ENCODE assay signal across 31 mouse cellular contexts in the genomic region with DNA sequence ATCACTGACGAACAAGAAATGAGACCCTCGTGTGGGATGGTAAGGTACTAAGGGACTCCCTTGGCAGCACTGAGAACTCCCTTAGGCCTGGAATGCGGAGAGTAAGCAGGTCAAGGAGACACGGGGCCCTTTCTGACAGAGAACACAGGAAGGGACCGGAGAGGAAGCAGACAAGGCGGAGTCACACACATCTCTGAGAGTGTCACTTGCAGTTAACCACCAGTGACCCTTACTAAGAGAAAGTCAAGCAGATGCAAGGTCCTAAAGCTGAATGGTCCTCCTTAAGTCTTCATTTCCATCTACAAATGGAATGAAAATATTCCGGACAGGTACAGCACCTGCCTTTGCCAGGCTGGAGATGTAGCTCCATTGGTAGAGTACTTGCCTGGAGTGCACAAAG. TPM values are rescaled to one million over a fixed set of nuclear protein-coding genes. Genes with fewer than 3 reads are reported as not detected.
"Had no signal": no experiment of that assay in that cellular context is flagged by ENCODE, and none has a peak within 500 bp of the region (broad histone marks: within the 10 kb centered on the region; RNA-seq: fewer than 3 reads in every experiment).

No protein-coding gene starts in this region.

- DNase-seq: left cerebral cortex, postnatal 4 days; liver; liver, embryonic 13.5 days; liver, postnatal 0 days; lung, adult 18-20 months; lung, adult 2 months; lung, embryonic 14.5 days; lung, postnatal 10 days; lung, postnatal 14 days; lung, postnatal 36 days; lung, postnatal 4 days; midbrain, embryonic 14.5 days had no signal

- H3K4me1 ChIP-seq: liver, embryonic 12.5 days; liver, embryonic 13.5 days; liver, embryonic 15.5 days; megakaryocyte, embryonic 14.5 days; midbrain, embryonic 10.5 days; midbrain, embryonic 15.5 days had no signal

- H3K36me3 ChIP-seq: limb, embryonic 10.5 days; limb, embryonic 12.5 days; limb, embryonic 13.5 days; limb, embryonic 15.5 days; liver, embryonic 12.5 days; liver, embryonic 13.5 days; liver, embryonic 15.5 days; lung, embryonic 15.5 days; midbrain, embryonic 10.5 days; midbrain, embryonic 12.5 days; midbrain, embryonic 13.5 days; midbrain, embryonic 15.5 days; neural tube, embryonic 12.5 days had no signal

- H3K27ac ChIP-seq: left cerebral cortex, adult 2 months; limb, embryonic 10.5 days; limb, embryonic 12.5 days; limb, embryonic 13.5 days; limb, embryonic 15.5 days; liver, embryonic 12.5 days; liver, embryonic 13.5 days; liver, embryonic 14.5 days; liver, embryonic 15.5 days; lung, embryonic 15.5 days; macrophage; midbrain, embryonic 10.5 days; midbrain, embryonic 12.5 days; midbrain, embryonic 13.5 days; midbrain, embryonic 15.5 days; neural tube, embryonic 12.5 days had no signal

- H3K9ac ChIP-seq: limb, embryonic 12.5 days; limb, embryonic 13.5 days; limb, embryonic 15.5 days; liver, embryonic 12.5 days; liver, embryonic 13.5 days; liver, embryonic 14.5 days; liver, embryonic 15.5 days; liver, postnatal 0 days; lung, embryonic 14.5 days; lung, embryonic 15.5 days; midbrain, embryonic 12.5 days; midbrain, embryonic 13.5 days; midbrain, embryonic 15.5 days; neural tube, embryonic 12.5 days had no signal

- H3K27me3 ChIP-seq: limb, embryonic 12.5 days; limb, embryonic 13.5 days; limb, embryonic 15.5 days; liver, embryonic 12.5 days; liver, embryonic 13.5 days; liver, embryonic 15.5 days; lung, embryonic 15.5 days; midbrain, embryonic 12.5 days; midbrain, embryonic 13.5 days; midbrain, embryonic 15.5 days; neural tube, embryonic 12.5 days had no signal

- H3K4me3 ChIP-seq: left cerebral cortex, adult 2 months; limb, embryonic 10.5 days; limb, embryonic 12.5 days; limb, embryonic 13.5 days; limb, embryonic 15.5 days; liver, embryonic 12.5 days; liver, embryonic 13.5 days; liver, embryonic 15.5 days; lung, embryonic 15.5 days; megakaryocyte, embryonic 14.5 days; midbrain, embryonic 10.5 days; midbrain, embryonic 12.5 days; midbrain, embryonic 13.5 days; midbrain, embryonic 15.5 days; myocyte; neural tube, embryonic 12.5 days had no signal

- H3K9me3 ChIP-seq: limb, embryonic 10.5 days; limb, embryonic 12.5 days; limb, embryonic 13.5 days; limb, embryonic 15.5 days; liver, embryonic 12.5 days; liver, embryonic 13.5 days; liver, embryonic 15.5 days; lung, embryonic 15.5 days; megakaryocyte, embryonic 14.5 days; midbrain, embryonic 10.5 days; midbrain, embryonic 12.5 days; midbrain, embryonic 13.5 days; midbrain, embryonic 15.5 days; neural tube, embryonic 12.5 days had no signal

- ATAC-seq: liver, embryonic 12.5 days; liver, postnatal 0 days; lung, postnatal 0 days; midbrain, embryonic 13.5 days; midbrain, embryonic 15.5 days had no signal

- H3K4me2 ChIP-seq: limb, embryonic 12.5 days; limb, embryonic 13.5 days; limb, embryonic 15.5 days; liver, embryonic 11.5 days; liver, embryonic 12.5 days; liver, embryonic 13.5 days; liver, embryonic 15.5 days; lung, embryonic 14.5 days; lung, embryonic 15.5 days; midbrain, embryonic 12.5 days; midbrain, embryonic 13.5 days; midbrain, embryonic 15.5 days; neural tube, embryonic 12.5 days had no signal

RNA-seq across cellular contexts. Expression of a gene that starts 48.9 kb away (rescaled TPM):
- polyA plus RNA-seq: macrophage, myocyte had no signal
